Mouse (Mus musculus) ES-Bruce4 (cell line): Measurements from ENCODE around the gene Corin. TPM values are rescaled to one million over a fixed set of nuclear protein-coding genes. Genes with fewer than 3 reads are reported as not detected.
A peak's percentile ranks its signal among the peaks of the same experiment; 100 is the strongest.

Experiments
- H3K27ac ChIP-seq: 2 replicates; pipeline ENCODE4 v1.5.1; 2012; ENCODE audit warnings: low read length, inconsistent platforms; ENCODE audit not compliant: insufficient read depth
- H3K27me3 ChIP-seq: 2 replicates; pipeline ENCODE4 v1.6.1; 2012; ENCODE audit warnings: mild to moderate bottlenecking, low read length, inconsistent platforms; ENCODE audit not compliant: control insufficient read depth, poor library complexity, insufficient read depth, severe bottlenecking
- H3K36me3 ChIP-seq: 2 replicates; pipeline ENCODE4 v1.6.1; 2012; ENCODE audit warnings: inconsistent platforms, mild to moderate bottlenecking, low read length, moderate library complexity; ENCODE audit not compliant: control insufficient read depth, poor library complexity, insufficient read depth, severe bottlenecking
- H3K4me1 ChIP-seq: one replicate; pipeline ENCODE4 v1.8.1; 2011; ENCODE audit warnings: low read length; ENCODE audit not compliant: control insufficient read depth, insufficient read depth
- H3K4me3 ChIP-seq: 2 replicates; pipeline ENCODE4 v1.5.1; 2011; ENCODE audit warnings: low read depth, mild to moderate bottlenecking, low read length
- H3K9ac ChIP-seq: 2 replicates; pipeline ENCODE4 v1.6.1; 2012; ENCODE audit warnings: low read depth, mild to moderate bottlenecking, inconsistent platforms; ENCODE audit not compliant: poor library complexity, severe bottlenecking
- H3K9me3 ChIP-seq: replicated peaks from 2 replicates; pipeline ENCODE4 v1.6.1; 2012; ENCODE audit warnings: mild to moderate bottlenecking, low read length, inconsistent platforms; ENCODE audit not compliant: control insufficient read depth, poor library complexity, insufficient read depth, severe bottlenecking
- CTCF ChIP-seq: IDR thresholded peaks from one replicate; pipeline ENCODE4 v1.8.1; 2011; ENCODE audit warnings: low read depth, low read length
- EP300 ChIP-seq: IDR thresholded peaks from 2 replicates; pipeline ENCODE4 v1.6.1; 2011; ENCODE audit warnings: low read depth, low read length; ENCODE audit not compliant: insufficient read depth
- POLR2A ChIP-seq: IDR thresholded peaks from one replicate; pipeline ENCODE4 v1.8.1; 2011; ENCODE audit warnings: low read length; ENCODE audit not compliant: insufficient read depth
- polyA plus RNA-seq: library from polyadenylated mRNA; stranded (reverse); fragments of >200 nt; gene quantifications from 2 replicates; pipeline ENCODE4 v1.2.4, GENCODE M21; 2011; ENCODE audit warnings: low read depth; ENCODE audit not compliant: missing spikeins, insufficient read depth, insufficient read length

The Corin gene
- 0.24 and 0.63 TPM in 2 replicates for polyA plus RNA-seq

DNA sequence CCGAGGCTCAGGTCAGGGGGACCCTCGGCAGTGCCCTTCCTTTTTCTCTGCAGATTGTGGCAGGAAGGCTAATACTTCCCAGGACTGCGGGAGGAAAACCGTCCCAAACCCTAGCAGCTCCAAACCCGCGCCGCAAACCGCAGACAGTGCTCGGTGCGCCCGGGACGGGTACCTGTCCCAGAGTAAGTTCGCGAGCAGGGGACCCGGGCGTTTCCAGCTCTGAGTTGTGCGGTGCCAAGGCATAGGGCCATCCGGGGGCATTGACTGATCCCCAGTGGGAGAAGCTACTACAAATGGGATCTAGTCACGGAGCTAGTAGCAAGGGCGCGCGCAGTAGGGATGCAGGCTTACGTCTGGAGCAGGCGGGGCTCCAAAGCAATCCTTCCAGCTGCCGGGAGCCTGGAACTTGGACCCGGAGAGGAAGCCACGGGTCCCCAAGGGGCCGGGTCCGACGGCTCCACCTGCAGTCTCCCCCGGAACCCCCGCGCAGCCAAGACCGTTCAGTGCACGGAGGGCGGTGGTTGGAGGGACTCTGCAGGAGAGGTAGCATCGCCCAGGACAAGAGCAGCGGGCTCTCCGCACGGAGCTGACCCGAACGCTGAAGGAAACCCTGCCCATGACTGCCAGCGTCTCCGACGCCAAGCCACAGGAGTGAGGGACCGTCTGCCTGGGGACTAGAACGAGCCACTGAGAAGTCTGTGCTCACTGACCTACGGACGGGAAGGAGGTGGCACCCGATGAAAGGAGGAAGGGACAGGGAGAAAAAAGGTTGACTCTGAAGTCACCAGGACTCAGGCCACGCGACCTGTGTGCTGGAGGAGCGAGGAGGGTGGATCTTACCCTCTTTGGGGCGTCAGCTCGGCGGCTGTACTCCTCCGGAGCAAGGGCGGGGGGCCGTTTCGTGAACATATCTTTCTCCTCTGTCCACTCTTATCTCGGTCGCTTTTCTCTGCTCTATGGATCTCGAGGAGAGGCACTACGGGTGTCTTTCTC is at the start of gene Corin:
Corin (minus strand) TSS at position 943 of the 993 bp plus-strand sequence.
- Histone ChIP-seq H3K4me3 (peak within 1 kb of the TSS; percentile 64), H3K27ac (no peak within 1 kb of the TSS), H3K9me3 (no peaks in the 10 kb centered on the region), H3K27me3 (peaks cover 5% of the 10 kb centered on the region; the same call in 1 of the 2 replicates), H3K9ac (peak within 1 kb of the TSS; percentile 17), H3K4me1 (no peaks in the 10 kb centered on the region), H3K36me3 (no peaks in the 10 kb centered on the region)
- TF ChIP-seq CTCF, result no peak
- no peak for TF ChIP-seq POLR2A
- no peak for TF ChIP-seq EP300

DNA sequence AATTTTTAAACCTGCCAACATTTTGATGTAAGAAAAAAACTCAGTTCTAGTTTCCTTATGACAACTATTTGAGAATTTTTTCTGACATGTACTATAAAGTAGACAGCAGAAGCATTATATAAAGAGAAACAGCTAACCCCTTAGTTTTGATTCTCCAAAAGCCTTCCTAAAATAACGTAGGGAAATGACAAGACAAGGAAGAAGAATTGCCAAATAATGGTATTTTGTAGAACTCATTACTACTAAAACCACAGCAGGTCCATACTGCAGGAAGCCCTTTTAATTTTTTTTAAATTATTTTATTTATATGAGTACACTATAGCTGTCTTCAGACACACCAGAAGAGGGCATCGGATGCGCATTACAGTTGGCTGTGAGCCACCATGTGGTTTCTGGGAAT is 46.9 kb upstream of the Corin start:
- Histone ChIP-seq H3K27me3 (no peaks in the 10 kb centered on the region), H3K36me3 (no peaks in the 10 kb centered on the region; the same call in 1 of the 2 replicates), H3K4me3 (no peak overlapping the region), H3K9ac (no peak overlapping the region), H3K4me1 (no peaks in the 10 kb centered on the region), H3K9me3 (no peaks in the 10 kb centered on the region), H3K27ac (no peak overlapping the region)
- TF ChIP-seq CTCF (no peak), POLR2A (no peak), EP300 (no peak)

DNA sequence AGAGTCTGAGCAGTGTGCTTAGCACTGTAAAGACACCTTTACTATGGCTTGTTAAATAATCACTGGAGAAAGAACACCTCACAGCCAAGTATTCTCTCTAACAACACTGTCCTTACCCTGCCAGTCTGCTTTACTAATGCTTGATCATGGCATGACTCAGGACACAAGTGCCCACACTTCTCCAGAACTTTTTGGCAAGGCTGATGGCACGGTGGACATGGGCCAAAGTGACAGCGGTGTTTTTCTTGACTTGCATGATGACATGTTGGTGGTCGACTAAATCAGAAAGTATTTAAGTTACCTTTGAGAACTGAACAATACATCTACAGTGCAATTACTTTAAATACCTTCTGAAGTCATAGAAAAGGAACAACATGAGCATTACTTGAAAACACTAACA is 24.6 kb upstream of the Corin start:
- TF ChIP-seq CTCF (no peak), EP300 (no peak), POLR2A (no peak)

DNA sequence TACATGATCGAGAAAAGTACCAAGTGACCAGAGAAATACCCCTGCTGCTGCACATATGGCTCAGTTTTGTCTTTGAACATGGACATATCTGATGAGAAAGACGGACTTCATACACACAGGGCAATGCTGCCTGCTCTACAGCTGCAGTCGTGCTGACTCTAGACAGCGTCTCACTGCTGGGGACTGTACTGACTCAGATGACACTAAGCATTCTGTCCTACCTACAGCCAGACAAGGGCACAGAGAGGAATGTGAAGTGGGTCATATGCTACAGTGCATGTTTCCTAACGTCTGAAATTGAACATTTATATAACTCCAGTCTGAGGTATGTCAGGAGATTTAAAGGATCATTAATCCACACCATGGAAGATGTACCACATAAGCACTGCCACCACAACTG is 9.5 kb upstream of the Corin start:
- 0 out of 2 replicates have a peak, but pooled peaks cover 4% of the 10 kb centered on the region for H3K36me3 ChIP-seq
- H3K27ac ChIP-seq, result no peak overlapping the region
- H3K4me3 ChIP-seq, result no peak overlapping the region

More for the DNA sequence above, 24.6 kb upstream of the Corin start:
- Histone ChIP-seq H3K9ac (no peak overlapping the region), H3K4me1 (no peaks in the 10 kb centered on the region), H3K27me3 (no peaks in the 10 kb centered on the region), H3K4me3 (no peak overlapping the region), H3K9me3 (no peaks in the 10 kb centered on the region), H3K36me3 (peaks cover under 1% of the 10 kb centered on the region; the same call in 1 of the 2 replicates), H3K27ac (no peak overlapping the region)

DNA sequence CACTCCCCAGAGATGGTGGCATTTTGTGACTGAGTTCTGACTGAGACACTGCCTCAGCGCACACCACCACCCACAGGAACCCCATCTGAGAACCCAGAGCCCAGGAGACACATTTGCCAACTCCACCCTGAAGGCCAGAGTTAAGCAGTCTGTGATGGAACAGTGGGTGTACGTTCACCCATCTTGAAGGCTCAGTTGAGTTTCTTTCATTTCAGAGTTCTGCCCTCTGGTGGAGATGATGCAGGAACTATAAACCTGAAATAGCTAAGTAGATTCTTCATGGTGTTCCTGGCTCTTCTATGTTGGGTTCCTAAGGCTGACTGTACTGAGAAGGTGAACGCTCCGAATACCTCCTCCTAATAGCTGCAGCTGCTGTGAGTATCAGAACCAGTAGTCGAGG is 1.5 kb upstream of the Corin start:
- H3K36me3 ChIP-seq, result no peaks in the 10 kb centered on the region
- peaks cover 5% of the 10 kb centered on the region; the same call in 1 of the 2 replicates for H3K27me3 ChIP-seq
- H3K9me3 ChIP-seq, result no peaks in the 10 kb centered on the region
- no peaks in the 10 kb centered on the region for H3K4me1 ChIP-seq
- no peak overlapping the region for H3K4me3 ChIP-seq
- no peak overlapping the region for H3K9ac ChIP-seq
- TF ChIP-seq POLR2A, result no peak
- no peak for TF ChIP-seq CTCF
- TF ChIP-seq EP300, result no peak
- no peak overlapping the region for H3K27ac ChIP-seq

More for the DNA sequence above, 9.5 kb upstream of the Corin start:
- no peaks in the 10 kb centered on the region for H3K27me3 ChIP-seq
- no peaks in the 10 kb centered on the region for H3K4me1 ChIP-seq
- no peaks in the 10 kb centered on the region for H3K9me3 ChIP-seq
- TF ChIP-seq EP300 (no peak), CTCF (no peak), POLR2A (no peak)
- no peak overlapping the region for H3K9ac ChIP-seq

DNA sequence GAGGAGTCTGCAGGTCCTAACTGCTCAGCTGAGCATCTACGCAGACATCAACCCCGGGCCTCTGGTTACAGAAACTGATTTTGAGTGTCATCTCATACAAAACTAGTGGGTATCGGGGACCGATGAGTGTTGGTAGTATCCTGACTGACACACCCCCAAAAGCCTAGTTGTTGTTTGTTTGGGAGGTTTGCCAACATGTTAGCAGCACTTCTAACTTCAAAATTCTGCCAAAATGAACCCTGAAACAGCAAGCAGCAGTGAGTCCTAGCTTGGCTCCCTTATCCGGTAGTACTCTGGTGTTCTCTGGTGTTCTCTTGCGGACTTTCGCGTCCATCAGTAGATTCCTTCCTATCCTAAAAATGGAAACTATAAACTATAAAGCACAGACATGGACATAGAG is 1.5 kb downstream of the Corin start:
- no peak overlapping the region for H3K4me3 ChIP-seq
- H3K4me1 ChIP-seq, result no peaks in the 10 kb centered on the region
- TF ChIP-seq CTCF, result no peak
- no peak for TF ChIP-seq POLR2A
- TF ChIP-seq EP300, result no peak
- no peaks in the 10 kb centered on the region for H3K9me3 ChIP-seq
- H3K27me3 ChIP-seq, result peaks cover 5% of the 10 kb centered on the region; the same call in 1 of the 2 replicates
- no peak overlapping the region for H3K27ac ChIP-seq
- H3K9ac ChIP-seq, result no peak overlapping the region
- H3K36me3 ChIP-seq, result no peaks in the 10 kb centered on the region
